Mouse (Mus musculus) myocyte (in vitro differentiated cells): ENCODE measurements around the gene Rnaset2b.
"Not testable (repeated sequence)": the region's sequence is repeated elsewhere in the genome, so short reads cannot be mapped to it uniquely, and the experiment has no call there.

ENCODE experiments used
- E2F4 ChIP-seq: IDR thresholded peaks from one replicate; pipeline ENCODE4 v1.6.1; 2011; ENCODE audit warnings: mild to moderate bottlenecking, control low read depth, moderate library complexity; ENCODE audit not compliant: insufficient read depth
- MAX ChIP-seq: IDR thresholded peaks from one replicate; pipeline ENCODE4 v1.6.1; 2011; ENCODE audit warnings: low read depth, mild to moderate bottlenecking, control low read depth
- MYOD1 ChIP-seq, 3 experiments: IDR thresholded peaks; one replicate each; pipeline ENCODE4 v1.6.1; 2011; ENCODE audit warnings: control low read depth in 2 of 3, low read depth in 2 of 3, mild to moderate bottlenecking in 2 of 3, moderate library complexity in 1 of 3; ENCODE audit not compliant: insufficient read length in 2 of 3, control insufficient read depth in 1 of 3
- MYOG ChIP-seq, 3 experiments: IDR thresholded peaks; one replicate each; pipeline ENCODE4 v1.6.1; 2011; ENCODE audit warnings: control low read depth in 2 of 3, low read depth in 2 of 3, mild to moderate bottlenecking in 2 of 3; ENCODE audit not compliant: insufficient read length in 2 of 3, control insufficient read depth in 1 of 3, insufficient read depth in 1 of 3
- POLR2A ChIP-seq: IDR thresholded peaks from one replicate; pipeline ENCODE4 v1.6.1; 2011; ENCODE audit warnings: low read depth, mild to moderate bottlenecking, control low read depth, moderate library complexity; ENCODE audit not compliant: insufficient read length
- SRF ChIP-seq: IDR thresholded peaks from one replicate; pipeline ENCODE4 v1.6.1; 2011; ENCODE audit warnings: low read depth; ENCODE audit not compliant: control insufficient read depth, insufficient read length
- TCF12 ChIP-seq: IDR thresholded peaks from one replicate; pipeline ENCODE4 v1.6.1; 2011; ENCODE audit warnings: mild to moderate bottlenecking, control low read depth; ENCODE audit not compliant: poor library complexity, insufficient read depth, severe bottlenecking
- USF1 ChIP-seq: IDR thresholded peaks from one replicate; pipeline ENCODE4 v1.6.1; 2011; ENCODE audit warnings: low read depth, mild to moderate bottlenecking, control low read depth, moderate library complexity

DNA sequence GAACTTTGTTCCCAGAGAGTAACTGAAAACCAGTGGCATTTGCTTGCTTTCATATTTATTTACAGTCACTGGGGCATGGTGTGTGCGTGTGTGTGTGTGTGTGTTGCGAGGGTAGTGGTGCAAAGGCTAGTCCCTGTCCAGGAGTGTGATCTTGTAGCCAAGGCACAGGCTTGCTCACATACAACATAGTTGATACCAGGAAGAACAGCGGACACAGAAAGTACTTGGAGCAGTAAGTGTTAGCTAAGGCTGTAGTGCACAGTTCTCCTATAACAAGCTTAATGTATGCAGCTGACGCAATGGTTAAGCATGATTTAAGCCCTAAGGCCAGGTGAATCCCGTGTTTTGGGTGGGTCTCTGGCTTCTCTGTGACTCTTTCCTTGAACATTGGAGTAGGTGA is 8.9 kb downstream of the Rnaset2b start:
- TF ChIP-seq POLR2A; E2F4; MAX; USF1; SRF; MYOG (IDR thresholded peaks at IDR 0.05; ENCODE audit: control insufficient read depth in 1 of 3, insufficient read depth in 1 of 3, insufficient read length in 2 of 3, low read depth in 2 of 3); MYOD1 (IDR thresholded peaks at IDR 0.05; ENCODE audit: control insufficient read depth in 1 of 3, insufficient read length in 2 of 3, low read depth in 2 of 3); TCF12: not testable (repeated sequence)
